Mouse (Mus musculus): ENCODE data around the gene Tmem28. TPM values are rescaled to one million over a fixed set of nuclear protein-coding genes. Genes with fewer than 3 reads are reported as not detected.

Tmem28 gene
- polyA plus RNA-seq, 1 experiment from 2014 or later, result 1.5 TPM

DNA sequence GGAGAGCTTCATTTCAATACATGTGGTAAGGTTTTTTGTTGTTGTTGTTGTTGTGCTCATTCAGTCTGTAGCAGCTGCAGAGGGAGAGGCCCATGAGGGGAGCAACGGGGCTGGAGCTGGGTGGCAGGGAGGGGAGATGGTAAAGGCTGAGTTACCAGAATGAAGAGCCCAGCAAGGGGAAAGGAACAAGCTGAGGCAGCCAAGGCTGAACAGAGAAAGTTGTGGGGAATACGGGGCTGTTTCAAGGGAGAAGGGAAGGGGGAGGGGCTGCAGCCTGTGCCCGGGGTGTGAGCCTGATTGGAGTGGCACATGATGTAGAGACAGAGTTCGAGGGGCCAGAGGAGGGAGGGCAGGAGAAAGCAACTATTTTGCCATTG, 53.1 kb downstream of the Tmem28 start:
- H3K9ac ChIP-seq, result no peak overlapping the region
- no peak for ATAC-seq (ENCODE audit: low FRiP score)
- H3K9me3 ChIP-seq, result no peaks in the 10 kb centered on the region
- 45% methylated on average over 4 of the region's 4 CpGs for WGBS
- H3K4me2 ChIP-seq, result no peak overlapping the region
- peaks cover 26% of the 10 kb centered on the region; the same call in 1 of the 2 replicates for H3K27me3 ChIP-seq
- H3K27ac ChIP-seq, result no peak overlapping the region
- H3K4me1 ChIP-seq (replicated peaks), result no peaks in the 10 kb centered on the region
- no peak overlapping the region for H3K4me3 ChIP-seq
- H3K36me3 ChIP-seq, result no peaks in the 10 kb centered on the region

GRCm38 (mm10) chrX:99876781-99877180, 56.0 kb downstream of the Tmem28 start:
- no peaks in the 10 kb centered on the region for H3K36me3 ChIP-seq
- H3K9ac ChIP-seq, result no peak overlapping the region
- WGBS, result 75% methylated on average over 4 of the region's 4 CpGs
- H3K4me1 ChIP-seq (replicated peaks), result no peaks in the 10 kb centered on the region
- peaks cover 29% of the 10 kb centered on the region; the same call in 1 of the 2 replicates for H3K27me3 ChIP-seq
- no peak for ATAC-seq (ENCODE audit: low FRiP score)
- no peak overlapping the region for H3K4me3 ChIP-seq
- no peak overlapping the region for H3K4me2 ChIP-seq
- H3K27ac ChIP-seq, result no peak overlapping the region
- H3K9me3 ChIP-seq, result no peaks in the 10 kb centered on the region

DNA sequence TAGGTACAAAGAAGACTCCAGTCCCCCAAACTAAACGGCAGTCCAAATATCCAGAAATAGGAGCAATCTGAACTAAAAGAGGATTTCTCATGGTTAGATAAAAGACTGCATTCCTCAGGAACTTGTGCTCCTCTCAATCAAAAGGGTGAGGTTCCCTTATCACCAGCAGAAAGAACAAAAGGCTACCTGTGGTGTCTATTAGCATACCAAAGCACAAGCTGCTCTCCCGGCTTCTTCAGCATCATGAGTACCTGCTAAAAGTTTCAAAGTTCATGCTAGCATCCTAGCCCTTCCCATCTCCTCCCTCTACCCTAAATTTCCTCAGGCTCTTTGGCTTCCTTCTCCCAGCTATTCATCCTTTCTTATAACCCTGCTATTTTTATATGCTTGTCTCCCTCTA, 62.6 kb downstream of the Tmem28 start:
- Histone ChIP-seq H3K4me1 (replicated peaks) (no peaks in the 10 kb centered on the region), H3K4me2 (no peak overlapping the region), H3K36me3 (no peaks in the 10 kb centered on the region), H3K9me3 (no peaks in the 10 kb centered on the region), H3K27ac (no peak overlapping the region), H3K9ac (no peak overlapping the region), H3K27me3 (peaks cover 4% of the 10 kb centered on the region; the same call in 1 of the 2 replicates), H3K4me3 (no peak overlapping the region)
- ATAC-seq (ENCODE audit: low FRiP score), result no peak
- WGBS, result 36% methylated on average over 2 of the region's 2 CpGs

Other genes starting within 250 kb of the Tmem28 start
- 1.4 and 1.6 TPM in 2 replicates for gene Eda, start 154.6 kb downstream of the Tmem28 start, polyA plus RNA-seq (2015; fragmentation: Nextera tagmentation; extraction: Ambion mirVana)

Measured in hindbrain, embryonic 13.5 days (tissue).